Mouse (Mus musculus): ENCODE data around the gene Samt2.
"Not testable (repeated sequence)": the region's sequence is repeated elsewhere in the genome, so short reads cannot be mapped to it uniquely, and the experiment has no call there.

Gene Samt2

GRCm38 (mm10) chrX:154579260-154579659 lies at the start of gene Samt2:
Gene Samt2 (minus strand): TSS chrX:154579360.
- DNase-seq (ENCODE audit: low spot score in 2 of 2), result not testable (repeated sequence)
